Mouse (Mus musculus) MEL (cell line): ENCODE results near the gene Crybb3.

Experiments
- BHLHE40 ChIP-seq: IDR thresholded peaks from 2 replicates; pipeline ENCODE4 v1.6.1; 2012; ENCODE audit warnings: low read depth, mild to moderate bottlenecking, inconsistent platforms, low read length, improper control_type of control experiment, borderline replicate concordance
- CTCF ChIP-seq, 3 experiments: IDR thresholded peaks in 2 of 3; conservative IDR thresholded peaks in 1 of 3; 2 replicates each; pipeline ENCODE4 v1.5.1; 2011 to 2012; ENCODE audit warnings: low read length in 3 of 3, low read depth in 2 of 3, mild to moderate bottlenecking in 2 of 3, improper control_type of control experiment in 1 of 3, inconsistent platforms in 1 of 3, mixed read lengths in 1 of 3, moderate library complexity in 1 of 3; ENCODE audit not compliant: control insufficient read depth in 1 of 3, insufficient read depth in 1 of 3, poor library complexity in 1 of 3, severe bottlenecking in 1 of 3
- E2F4 ChIP-seq: IDR thresholded peaks from 2 replicates; pipeline ENCODE4 v1.6.1; 2011; ENCODE audit warnings: low read depth, low read length, improper control_type of control experiment, borderline replicate concordance
- MAX ChIP-seq: IDR thresholded peaks from 2 replicates; pipeline ENCODE4 v1.6.1; 2011; ENCODE audit warnings: low read length, improper control_type of control experiment
- MXI1 ChIP-seq: IDR thresholded peaks from 2 replicates; pipeline ENCODE4 v1.6.1; 2011; ENCODE audit warnings: mild to moderate bottlenecking, low read depth, low read length, improper control_type of control experiment
- MYB ChIP-seq: IDR thresholded peaks from 2 replicates; pipeline ENCODE4 v1.6.1; 2011; ENCODE audit warnings: mild to moderate bottlenecking, low read depth, low read length, improper control_type of control experiment
- MYC ChIP-seq: IDR thresholded peaks from 2 replicates; pipeline ENCODE4 v1.6.1; 2011; ENCODE audit warnings: low read depth, mild to moderate bottlenecking, low read length, improper control_type of control experiment, moderate library complexity
- NELFE ChIP-seq: IDR thresholded peaks from 2 replicates; pipeline ENCODE4 v1.6.1; 2011; ENCODE audit warnings: low read depth, low read length, improper control_type of control experiment
- POLR2A ChIP-seq, 2 experiments: IDR thresholded peaks; 2 replicates each; pipeline ENCODE4 v1.6.1; 2011 to 2012; ENCODE audit warnings: low read length in 2 of 2, mild to moderate bottlenecking in 2 of 2, control low read depth in 1 of 2, improper control_type of control experiment in 1 of 2, low read depth in 1 of 2, moderate library complexity in 1 of 2; ENCODE audit not compliant: control insufficient read depth in 1 of 2, insufficient read depth in 1 of 2, poor library complexity in 1 of 2
- RCOR1 ChIP-seq: IDR thresholded peaks from 2 replicates; pipeline ENCODE4 v1.6.1; 2012; ENCODE audit warnings: low read depth, mild to moderate bottlenecking, inconsistent platforms, low read length, improper control_type of control experiment
- USF1 ChIP-seq: IDR thresholded peaks from 2 replicates; pipeline ENCODE4 v1.6.1; 2014; ENCODE audit warnings: low read depth, mild to moderate bottlenecking, inconsistent platforms, low read length, improper control_type of control experiment, moderate library complexity

DNA sequence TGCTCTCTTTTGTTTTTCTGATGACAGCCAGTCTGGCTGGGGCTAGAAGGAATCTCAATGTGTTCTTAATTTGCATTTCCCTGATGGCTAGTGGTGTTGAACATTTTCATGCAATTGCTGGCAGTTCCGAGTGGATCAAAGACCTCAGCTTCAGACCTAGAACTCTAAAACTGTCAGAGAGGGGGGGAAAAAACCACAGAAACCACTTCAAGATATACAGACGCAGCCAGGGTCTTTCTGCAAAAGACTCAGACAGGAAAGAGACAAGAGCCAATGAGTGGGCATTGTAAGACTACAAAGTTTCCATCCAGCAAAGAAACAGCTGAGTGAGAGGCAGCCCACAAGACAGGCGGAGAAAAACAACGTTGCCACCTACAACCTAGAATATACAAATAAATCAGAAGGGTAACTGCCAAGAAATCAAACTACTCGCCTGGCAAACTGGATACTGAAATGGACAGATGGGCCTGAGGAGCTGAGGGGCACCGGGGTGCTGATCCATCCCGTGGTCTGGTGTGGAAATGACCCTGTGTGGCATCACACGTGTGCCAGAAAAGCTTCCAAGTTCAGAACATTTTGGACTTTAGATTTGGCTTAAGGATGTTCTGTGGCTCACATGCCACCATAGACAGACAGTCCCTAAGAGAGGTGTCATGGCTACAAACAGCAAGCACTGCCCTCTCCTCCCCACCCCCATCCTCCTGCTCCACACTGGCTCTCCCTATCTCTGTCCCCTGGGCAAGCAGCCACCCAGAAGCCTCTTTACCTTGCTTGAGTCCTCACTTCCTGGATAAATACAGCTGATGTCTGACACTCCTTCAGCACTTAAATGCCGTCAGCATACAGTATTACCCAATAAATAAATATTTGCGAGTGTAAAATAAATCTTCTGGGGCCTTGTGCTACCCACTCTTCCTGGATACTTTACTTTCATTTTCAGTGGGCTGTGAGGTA lies 46.0 kb downstream of the Crybb3 start:
- no peak for TF ChIP-seq CTCF (IDR thresholded peaks at IDR 0.05 in 2 of 3, conservative IDR thresholded peaks at IDR 0.05 in 1 of 3; ENCODE audit: control insufficient read depth in 1 of 3, insufficient read depth in 1 of 3, low read depth in 2 of 3, low read length in 3 of 3, poor library complexity in 1 of 3, severe bottlenecking in 1 of 3)
- TF ChIP-seq BHLHE40 = no peak
- no peak for TF ChIP-seq E2F4
- TF ChIP-seq MYB = no peak
- TF ChIP-seq MXI1 = no peak
- TF ChIP-seq POLR2A (IDR thresholded peaks at IDR 0.05; ENCODE audit: control insufficient read depth in 1 of 2, insufficient read depth in 1 of 2, low read depth in 1 of 2, low read length in 2 of 2, poor library complexity in 1 of 2) = no peak
- no peak for TF ChIP-seq RCOR1
- TF ChIP-seq NELFE = no peak
- no peak for TF ChIP-seq USF1
- no peak for TF ChIP-seq MYC
- no peak for TF ChIP-seq MAX
